Mouse (Mus musculus): ENCODE results near the gene Mfsd13b.

GRCm38 (mm10) chr7:121041989-121042388 lies 59.7 kb downstream of the Mfsd13b start:
- no peak for TF ChIP-seq POLR2A (IDR thresholded peaks at IDR 0.05; ENCODE audit: borderline replicate concordance, control insufficient read depth, low read depth, low read length)
- no peak for TF ChIP-seq CTCF (IDR thresholded peaks at IDR 0.05; ENCODE audit: control insufficient read depth, insufficient read depth, low read length)

Data from bone marrow, adult 2 months (tissue).